Mouse (Mus musculus) hindbrain, embryonic 11.5 days (tissue): ENCODE measurements around the gene Ascc1. TPM values are rescaled to one million over a fixed set of nuclear protein-coding genes. Genes with fewer than 3 reads are reported as not detected.

Experiments
- ATAC-seq: fragments of 200-750 bp; cut with Nextera tagmentation; 2 replicates; pipeline ENCODE4 v1.8.0; 2017; ENCODE audit warnings: mild to moderate bottlenecking, moderate TSS enrichment, moderate library complexity; ENCODE audit not compliant: low FRiP score
- DNase-seq: peaks from one replicate; pipeline ENCODE4 v3.0.0-alpha.2; 2015; ENCODE audit warnings: low spot score
- H3K27ac ChIP-seq: fragments of 300-500 bp; sonication (generic); 2 replicates; pipeline ENCODE4 v1.5.1; 2014; ENCODE audit warnings: mild to moderate bottlenecking, low read depth, low read length
- H3K27me3 ChIP-seq: fragments of 300-500 bp; sonication (generic); 2 replicates; pipeline ENCODE4 v1.6.1; 2014; ENCODE audit warnings: mild to moderate bottlenecking, low read length, moderate library complexity, mixed read lengths; ENCODE audit not compliant: control insufficient read depth, insufficient read depth
- H3K36me3 ChIP-seq: fragments of 300-500 bp; sonication (generic); 2 replicates; pipeline ENCODE4 v1.6.1; 2014; ENCODE audit warnings: mild to moderate bottlenecking, low read length, moderate library complexity, mixed read lengths; ENCODE audit not compliant: control insufficient read depth, insufficient read depth
- H3K4me1 ChIP-seq: fragments of 300-500 bp; sonication (generic); replicated peaks from 2 replicates; pipeline ENCODE4 v1.6.1; 2014; ENCODE audit warnings: low read length, mixed read lengths; ENCODE audit not compliant: control insufficient read depth, insufficient read depth
- H3K4me2 ChIP-seq: fragments of 300-500 bp; sonication (generic); replicated peaks from 2 replicates; pipeline ENCODE4 v1.6.1; 2014; ENCODE audit warnings: mild to moderate bottlenecking, low read depth, low read length
- H3K4me3 ChIP-seq: fragments of 300-500 bp; sonication (generic); 2 replicates; pipeline ENCODE4 v1.5.1; 2014; ENCODE audit warnings: low read depth, low read length
- H3K9ac ChIP-seq: fragments of 300-500 bp; sonication (generic); 2 replicates; pipeline ENCODE4 v1.6.1; 2014; ENCODE audit warnings: low read depth, low read length
- H3K9me3 ChIP-seq: fragments of 300-500 bp; sonication (generic); 2 replicates; pipeline ENCODE4 v1.6.1; 2016; ENCODE audit warnings: low read length; ENCODE audit not compliant: control insufficient read depth
- WGBS: fragments of 180-500 bp; shearing (Covaris S2); extraction: QIAGEN DNeasy Blood & Tissue Kit; methylation state at CpG from one replicate; pipeline ENCODE4 v1.1.7; 2014; 5-methylcytosine and 5-hydroxymethylcytosine counted together
- polyA plus RNA-seq: library from polyadenylated mRNA; unstranded; fragments of >200 nt; fragmentation: Nextera tagmentation; extraction: Ambion mirVana; gene quantifications from 2 replicates; pipeline ENCODE4 v1.2.1, GENCODE M21; 2014

Ascc1 gene
- polyA plus RNA-seq, 1 experiment from 2014 or later, result 42.9 TPM

DNA sequence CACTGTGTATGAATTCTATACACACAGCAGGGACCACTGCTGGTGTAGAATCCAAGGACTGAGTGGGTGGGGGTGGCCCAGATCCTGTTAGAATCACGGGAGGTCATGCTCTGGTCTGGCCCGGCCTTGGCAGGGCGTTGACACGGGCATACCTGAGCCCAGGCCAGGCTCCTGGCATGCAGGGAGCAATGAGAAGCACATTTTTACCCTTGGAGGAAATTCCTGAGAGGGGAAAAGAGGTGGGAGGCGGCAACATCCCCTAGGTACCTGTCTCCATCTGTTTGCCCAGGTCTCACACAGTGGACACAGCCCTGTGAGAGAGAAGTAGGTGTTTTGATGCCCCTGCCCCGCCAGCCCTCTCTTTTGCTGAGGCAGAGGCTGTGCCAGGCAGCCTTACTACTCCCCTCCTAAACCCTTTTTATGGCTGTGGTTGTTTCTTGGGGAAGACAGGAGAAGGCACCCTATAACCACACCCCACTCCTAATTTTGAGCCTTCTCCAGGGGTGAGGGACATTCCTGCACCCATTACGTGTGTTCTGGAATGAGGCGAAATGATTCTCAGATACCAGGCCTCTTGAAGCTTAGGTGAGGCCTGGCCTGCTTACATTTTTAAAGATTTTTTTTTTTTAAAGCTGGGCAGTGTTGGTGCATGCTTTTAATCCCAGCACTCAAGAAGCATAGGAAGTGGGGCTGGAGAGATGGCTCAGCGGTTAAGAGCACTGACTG lies 111.5 kb downstream of the Ascc1 start:
- Histone ChIP-seq H3K9ac (no peak overlapping the region), H3K27ac (no peak overlapping the region), H3K4me3 (no peak overlapping the region), H3K27me3 (peaks cover 3% of the 10 kb centered on the region; the same call in 1 of the 2 replicates), H3K4me1 (peaks cover 6% of the 10 kb centered on the region; the same call in 1 of the 2 replicates), H3K9me3 (no peaks in the 10 kb centered on the region), H3K36me3 (no peaks in the 10 kb centered on the region), H3K4me2 (no peak overlapping the region)
- DNase-seq, result no peak
- 90% methylated on average over 9 of the region's 9 CpGs for WGBS
- ATAC-seq, result no peak

DNA sequence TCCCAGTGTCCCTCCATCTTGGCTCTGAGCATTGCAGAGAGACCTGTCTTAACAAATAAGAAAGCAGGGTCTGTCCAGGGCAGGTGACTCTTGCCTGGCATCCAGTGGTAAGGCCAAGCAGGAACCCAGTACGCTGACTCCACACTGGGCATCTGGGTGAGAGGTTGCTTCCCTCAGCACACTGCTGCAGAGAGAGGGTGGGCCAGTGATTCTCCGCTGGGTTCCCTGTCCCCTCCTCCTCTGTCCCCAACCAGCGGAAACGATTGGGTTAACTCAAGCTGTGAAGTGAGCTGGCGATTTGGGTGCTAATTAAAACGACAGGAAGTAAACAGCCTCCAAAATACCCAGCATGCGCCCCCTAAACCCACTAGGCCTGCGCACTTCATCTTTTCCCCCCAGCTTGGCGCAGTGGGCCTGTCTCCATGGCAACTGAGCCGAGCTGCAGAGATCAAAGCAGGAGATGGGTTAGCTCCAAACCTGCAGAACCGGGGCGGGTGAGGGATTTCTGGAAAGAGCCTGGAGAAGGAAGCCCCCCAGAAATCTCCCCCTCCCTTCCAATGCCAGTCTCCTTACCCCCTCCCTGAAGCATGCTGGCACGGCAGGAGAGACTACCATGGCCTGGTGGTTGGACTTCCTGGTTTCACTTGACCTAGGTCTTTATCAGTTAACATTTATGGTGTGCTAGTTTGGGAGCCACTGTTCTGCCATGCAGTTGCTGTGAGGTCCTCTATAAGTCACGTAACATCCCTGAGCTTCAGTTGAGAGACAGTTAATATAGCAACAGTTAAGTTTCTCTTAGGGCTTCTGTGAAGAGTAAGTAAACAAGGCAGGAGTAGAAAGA lies 113.0 kb downstream of the Ascc1 start:
- peak; percentile 79 for ATAC-seq
- Histone ChIP-seq H3K4me3 (peak overlapping the region; percentile 1; the same call in 1 of the 2 replicates), H3K9me3 (no peaks in the 10 kb centered on the region), H3K9ac (peak overlapping the region; percentile 19; the same call in 1 of the 2 replicates), H3K4me1 (peaks cover 6% of the 10 kb centered on the region; the same call in 1 of the 2 replicates), H3K27me3 (0 out of 2 replicates have a peak, but pooled peaks cover under 1% of the 10 kb centered on the region), H3K36me3 (no peaks in the 10 kb centered on the region), H3K4me2 (peak overlapping the region; percentile 22), H3K27ac (peak overlapping the region; percentile 36; the same call in 1 of the 2 replicates)
- 7% methylated on average over 14 of the region's 14 CpGs for WGBS
- peak; percentile 68 for DNase-seq

DNA sequence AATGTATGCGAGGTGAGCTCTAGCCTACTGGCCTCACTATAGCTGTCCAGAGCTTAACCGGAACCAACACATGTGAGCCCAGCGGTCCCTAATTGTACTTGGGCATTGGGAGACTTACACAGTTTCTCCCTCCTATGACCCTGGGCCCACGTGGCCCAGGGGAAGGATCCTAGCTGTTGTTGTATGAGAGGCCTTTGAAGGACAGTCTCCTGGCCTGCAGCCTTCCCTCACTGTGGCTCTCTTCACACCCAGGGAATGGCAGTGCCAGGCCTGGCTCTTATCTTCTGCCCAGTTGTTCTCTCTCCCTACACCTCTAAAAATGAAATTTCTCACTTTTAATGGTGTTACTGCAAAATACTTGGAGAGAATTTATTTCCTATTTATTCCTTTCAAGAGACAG lies 114.4 kb downstream of the Ascc1 start:
- 49% methylated on average over 4 of the region's 4 CpGs for WGBS

GRCm38 (mm10) chr10:60118464-60118863 lies 115.9 kb downstream of the Ascc1 start:
- Histone ChIP-seq H3K4me3 (no peak overlapping the region), H3K27ac (no peak overlapping the region), H3K9me3 (no peaks in the 10 kb centered on the region), H3K36me3 (no peaks in the 10 kb centered on the region), H3K9ac (no peak overlapping the region), H3K27me3 (no peaks in the 10 kb centered on the region), H3K4me1 (peaks cover 6% of the 10 kb centered on the region; the same call in 1 of the 2 replicates), H3K4me2 (no peak overlapping the region)
- ATAC-seq (no peak), DNase-seq (no peak)
- 73% methylated on average over 7 of the region's 7 CpGs for WGBS

More for the DNA sequence above, 114.4 kb downstream of the Ascc1 start:
- Histone ChIP-seq H3K27me3 (no peaks in the 10 kb centered on the region), H3K9me3 (no peaks in the 10 kb centered on the region), H3K4me1 (peaks cover 6% of the 10 kb centered on the region; the same call in 1 of the 2 replicates), H3K4me2 (no peak overlapping the region), H3K9ac (no peak overlapping the region), H3K4me3 (no peak overlapping the region), H3K27ac (no peak overlapping the region), H3K36me3 (no peaks in the 10 kb centered on the region)
- DNase-seq (no peak), ATAC-seq (no peak)

GRCm38 (mm10) chr10:60120630-60121029 lies 118.0 kb downstream of the Ascc1 start:
- WGBS, result 74% methylated on average over 4 of the region's 4 CpGs
- Histone ChIP-seq H3K9me3 (no peaks in the 10 kb centered on the region), H3K27me3 (no peaks in the 10 kb centered on the region), H3K4me3 (no peak overlapping the region), H3K27ac (no peak overlapping the region), H3K9ac (no peak overlapping the region), H3K4me1 (peaks cover 5% of the 10 kb centered on the region; the same call in 1 of the 2 replicates), H3K4me2 (no peak overlapping the region), H3K36me3 (no peaks in the 10 kb centered on the region)
- no peak for DNase-seq
- ATAC-seq, result no peak

GRCm38 (mm10) chr10:60124078-60124477 lies 121.5 kb downstream of the Ascc1 start:
- no peak overlapping the region for H3K4me3 ChIP-seq
- no peaks in the 10 kb centered on the region; the same call in 1 of the 2 replicates for H3K27me3 ChIP-seq
- DNase-seq, result peak; percentile 46
- H3K9me3 ChIP-seq, result no peaks in the 10 kb centered on the region
- no peak overlapping the region for H3K4me2 ChIP-seq
- no peaks in the 10 kb centered on the region for H3K36me3 ChIP-seq
- no peak for ATAC-seq
- H3K27ac ChIP-seq, result no peak overlapping the region
- no peak overlapping the region for H3K9ac ChIP-seq
- WGBS, result 64% methylated on average over 6 of the region's 6 CpGs
- no peaks in the 10 kb centered on the region for H3K4me1 ChIP-seq

- ATAC-seq, result 0 out of 2 replicates have a peak, but pooled peaks have one; percentile 33
- no peaks in the 10 kb centered on the region; the same call in 1 of the 2 replicates for H3K27me3 ChIP-seq
- no peak overlapping the region for H3K9ac ChIP-seq
- no peaks in the 10 kb centered on the region for H3K4me1 ChIP-seq
- no peak for DNase-seq
- WGBS, result 27% methylated on average over 19 of the region's 22 CpGs
- H3K27ac ChIP-seq, result no peak overlapping the region
- H3K4me2 ChIP-seq, result no peak overlapping the region
- H3K36me3 ChIP-seq, result no peaks in the 10 kb centered on the region; the same call in 1 of the 2 replicates
- no peak overlapping the region for H3K4me3 ChIP-seq
- H3K9me3 ChIP-seq, result no peaks in the 10 kb centered on the region
These were observed 123.1 kb downstream of the Ascc1 start for GRCm38 (mm10) chr10:60125529-60126327.

DNA sequence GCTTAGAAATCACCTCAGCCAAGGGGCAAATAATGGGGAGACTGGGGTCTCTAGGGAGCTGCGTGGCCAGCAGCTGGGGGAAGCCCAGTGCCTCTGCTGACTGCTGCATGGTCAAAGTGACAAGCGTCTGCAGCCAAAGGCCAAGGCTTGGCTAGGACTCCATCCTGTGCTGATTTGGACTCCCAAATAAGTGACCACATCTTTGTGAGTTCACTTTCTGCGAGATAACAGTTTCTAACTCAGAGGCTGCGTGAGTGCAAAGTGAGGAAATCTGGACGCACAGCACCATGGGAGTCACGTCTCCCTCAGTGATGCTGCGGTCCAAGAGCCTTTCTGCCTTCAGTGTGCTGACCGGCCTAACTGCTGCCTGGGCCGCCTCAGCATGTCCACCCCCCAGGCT lies 125.7 kb downstream of the Ascc1 start:
- H3K4me3 ChIP-seq, result no peak overlapping the region
- no peak overlapping the region for H3K27ac ChIP-seq
- ATAC-seq (no peak), DNase-seq (no peak)
- H3K27me3 ChIP-seq, result no peaks in the 10 kb centered on the region; the same call in 1 of the 2 replicates
- WGBS, result 91% methylated on average over 9 of the region's 9 CpGs
- H3K36me3 ChIP-seq, result no peaks in the 10 kb centered on the region; the same call in 1 of the 2 replicates
- H3K4me1 ChIP-seq, result no peaks in the 10 kb centered on the region
- H3K4me2 ChIP-seq, result no peak overlapping the region
- H3K9ac ChIP-seq, result no peak overlapping the region
- H3K9me3 ChIP-seq, result no peaks in the 10 kb centered on the region
